8 mouse cellular contexts compared by ENCODE assay signal in genomic region chr9:110287321-110287924, GRCm38 (mm10). TPM values are rescaled to one million over a fixed set of nuclear protein-coding genes. Genes with fewer than 3 reads are reported as not detected.
A peak's percentile ranks its signal among the peaks of the same experiment; 100 is the strongest.
DNase-seq lines count a peak whose midpoint lies in the region; ATAC-seq and TF ChIP-seq lines count a peak whose summit lies in the region.

No protein-coding gene starts in this region.

- no peak overlapping the region for H3K4me3 ChIP-seq in hindbrain, embryonic 15.5 days
- no peak overlapping the region for H3K4me3 ChIP-seq in hindbrain, embryonic 11.5 days (ENCODE audit: low read depth, low read length)
- H3K4me3 ChIP-seq in midbrain, postnatal 0 days (ENCODE audit: low read depth, low read length), result no peak overlapping the region

- WGBS in hindbrain, embryonic 15.5 days, result 48% methylated on average over 7 of the region's 7 CpGs
- 77% methylated on average over 7 of the region's 7 CpGs for WGBS in hindbrain, embryonic 11.5 days
- 15% methylated on average over 7 of the region's 7 CpGs for WGBS in midbrain, postnatal 0 days

- peak overlapping the region; percentile 67 for H3K27ac ChIP-seq in hindbrain, embryonic 15.5 days (replicated peaks)
- no peak overlapping the region for H3K27ac ChIP-seq in hindbrain, embryonic 11.5 days (ENCODE audit: low read depth, low read length)
- H3K27ac ChIP-seq in midbrain, postnatal 0 days (ENCODE audit: low read depth, low read length), result peak overlapping the region; percentile 74

- H3K27me3 ChIP-seq in hindbrain, embryonic 15.5 days, result no peaks in the 10 kb centered on the region
- H3K27me3 ChIP-seq in hindbrain, embryonic 11.5 days (ENCODE audit: control insufficient read depth, insufficient read depth, low read length), result no peaks in the 10 kb centered on the region
- H3K27me3 ChIP-seq in midbrain, postnatal 0 days (ENCODE audit: insufficient read depth, low read length), result no peaks in the 10 kb centered on the region

- no peak for DNase-seq in hindbrain, embryonic 11.5 days (ENCODE audit: low spot score)
- DNase-seq in cerebellum, postnatal 36 days, result peak; percentile 46 to 47
- peak; percentile 55 to 64 for DNase-seq in layer of hippocampus, postnatal 10 days (ENCODE audit: low spot score in 2 of 2)
- DNase-seq in midbrain, postnatal 0 days (ENCODE audit: low spot score), result peak; percentile 96
- no peak for DNase-seq in heart, postnatal 4 days
- DNase-seq in heart, adult 18-20 months, result no peak
- DNase-seq in embryo, embryonic 10 days (ENCODE audit: low spot score), result no peak

- no peaks in the 10 kb centered on the region for H3K36me3 ChIP-seq in hindbrain, embryonic 15.5 days
- no peaks in the 10 kb centered on the region for H3K36me3 ChIP-seq in hindbrain, embryonic 11.5 days (ENCODE audit: control insufficient read depth, insufficient read depth, low read length)
- H3K36me3 ChIP-seq in midbrain, postnatal 0 days (ENCODE audit: insufficient read depth, low read length), result no peaks in the 10 kb centered on the region

- H3K9me3 ChIP-seq in hindbrain, embryonic 15.5 days, result no peaks in the 10 kb centered on the region
- no peaks in the 10 kb centered on the region for H3K9me3 ChIP-seq in hindbrain, embryonic 11.5 days (ENCODE audit: control insufficient read depth, low read length)
- H3K9me3 ChIP-seq in midbrain, postnatal 0 days (ENCODE audit: low read length), result no peaks in the 10 kb centered on the region

- ATAC-seq in hindbrain, embryonic 15.5 days (ENCODE audit: low FRiP score, low read depth), result peak; percentile 86
- no peak for ATAC-seq in hindbrain, embryonic 11.5 days (ENCODE audit: low FRiP score)
- ATAC-seq in midbrain, postnatal 0 days (ENCODE audit: low FRiP score), result peak; percentile 90

- no peak overlapping the region for H3K9ac ChIP-seq in hindbrain, embryonic 15.5 days
- H3K9ac ChIP-seq in hindbrain, embryonic 11.5 days (ENCODE audit: low read depth, low read length), result no peak overlapping the region
- no peak overlapping the region for H3K9ac ChIP-seq in midbrain, postnatal 0 days (replicated peaks; ENCODE audit: low read length, poor library complexity, severe bottlenecking)

- TF ChIP-seq CTCF in midbrain, postnatal 0 days (IDR thresholded peaks at IDR 0.05), result no peak

- H3K4me2 ChIP-seq in hindbrain, embryonic 15.5 days, result no peak overlapping the region
- H3K4me2 ChIP-seq in hindbrain, embryonic 11.5 days (replicated peaks; ENCODE audit: low read depth, low read length), result no peak overlapping the region
- H3K4me2 ChIP-seq in midbrain, postnatal 0 days (ENCODE audit: low read depth, low read length, poor library complexity, severe bottlenecking), result no peak overlapping the region

- H3K4me1 ChIP-seq in hindbrain, embryonic 15.5 days (replicated peaks), result peaks cover 6% of the 10 kb centered on the region
- no peaks in the 10 kb centered on the region for H3K4me1 ChIP-seq in hindbrain, embryonic 11.5 days (replicated peaks; ENCODE audit: control insufficient read depth, insufficient read depth, low read length)
- no peaks in the 10 kb centered on the region for H3K4me1 ChIP-seq in midbrain, postnatal 0 days (ENCODE audit: insufficient read depth, low read length)

RNA-seq across cellular contexts. Expression of gene Elp6, which starts 17.6 kb away (rescaled TPM):
- 41.8 and 42.1 TPM in 2 replicates for polyA plus RNA-seq in hindbrain, embryonic 15.5 days (2015; fragmentation: Nextera tagmentation; extraction: Ambion mirVana)
- polyA plus RNA-seq in hindbrain, embryonic 11.5 days (2014; fragmentation: Nextera tagmentation; extraction: Ambion mirVana), result 35.1 and 41.9 TPM in 2 replicates
- total RNA-seq in layer of hippocampus, postnatal 10 days (2021), result 10 to 100 TPM; 11.9 to 14.1 TPM
- 28.8 and 35.5 TPM in 2 replicates for total RNA-seq in midbrain, postnatal 0 days (2014; rRNA removed)
- 30.5 and 34.8 TPM in 2 replicates for polyA plus RNA-seq in midbrain, postnatal 0 days (2015; fragmentation: Nextera tagmentation; extraction: Ambion mirVana)
- total RNA-seq in heart, postnatal 4 days (2021), result 1 to 10 TPM; 5.8 to 6.4 TPM
- 1 to 10 TPM; 1.8 to 2.7 TPM for total RNA-seq in heart, adult 18-20 months (2021)

RNA-seq across cellular contexts. Expression of gene Cspg5, which starts 43.8 kb away (rescaled TPM):
- 181 and 199 TPM in 2 replicates for polyA plus RNA-seq in hindbrain, embryonic 15.5 days (2015; fragmentation: Nextera tagmentation; extraction: Ambion mirVana)
- 12.6 and 15.0 TPM in 2 replicates for polyA plus RNA-seq in hindbrain, embryonic 11.5 days (2014; fragmentation: Nextera tagmentation; extraction: Ambion mirVana)
- total RNA-seq in layer of hippocampus, postnatal 10 days (2021), result 100 to 1,000 TPM; 410 to 459 TPM
- total RNA-seq in midbrain, postnatal 0 days (2014; rRNA removed), result 456 and 504 TPM in 2 replicates
- 325 and 340 TPM in 2 replicates for polyA plus RNA-seq in midbrain, postnatal 0 days (2015; fragmentation: Nextera tagmentation; extraction: Ambion mirVana)
- total RNA-seq in heart, postnatal 4 days (2021), result 1 to 10 TPM; 1.9 TPM
- total RNA-seq in heart, adult 18-20 months (2021), result under 1 TPM in 1 of 2 experiments, not detected in 1; 0.39 TPM

RNA-seq across cellular contexts. Expression of gene Scap, which starts 45.7 kb away (rescaled TPM):
- 60.6 and 63.3 TPM in 2 replicates for polyA plus RNA-seq in hindbrain, embryonic 15.5 days (2015; fragmentation: Nextera tagmentation; extraction: Ambion mirVana)
- 22.5 and 26.0 TPM in 2 replicates for polyA plus RNA-seq in hindbrain, embryonic 11.5 days (2014; fragmentation: Nextera tagmentation; extraction: Ambion mirVana)
- 100 to 1,000 TPM in 1 of 2 experiments, 10 to 100 TPM in 1; 89.2 to 104 TPM for total RNA-seq in layer of hippocampus, postnatal 10 days (2021)
- 146 and 162 TPM in 2 replicates for total RNA-seq in midbrain, postnatal 0 days (2014; rRNA removed)
- 56.6 and 59.3 TPM in 2 replicates for polyA plus RNA-seq in midbrain, postnatal 0 days (2015; fragmentation: Nextera tagmentation; extraction: Ambion mirVana)
- 10 to 100 TPM; 30.5 to 34.0 TPM for total RNA-seq in heart, postnatal 4 days (2021)
- total RNA-seq in heart, adult 18-20 months (2021), result 10 to 100 TPM; 23.8 to 31.3 TPM

Comparison
In these comparisons a context has a peak if more than half of its experiments do, and no peak if none do; other contexts are left out.
1. DNase-seq: peak in cerebellum, postnatal 36 days (2 of 2), layer of hippocampus, postnatal 10 days (2 of 2) and midbrain, postnatal 0 days (single experiment); none in hindbrain, embryonic 11.5 days (single experiment), heart, postnatal 4 days (single experiment), heart, adult 18-20 months (0 of 2) and embryo, embryonic 10 days (single experiment).
2. RNA of gene Cspg5, which starts 43.8 kb away (total RNA-seq): 456 to 504 TPM in midbrain, postnatal 0 days and 410 to 459 TPM in layer of hippocampus, postnatal 10 days; 1.9 TPM in heart, postnatal 4 days and 0.39 TPM in heart, adult 18-20 months; every median in the first group is over 100 times any median in the second.